Mouse (Mus musculus) megakaryocyte progenitor cell, adult 5-6 weeks (primary cell): ENCODE measurements at regions not wholly inside any gene's neighbourhood (a gene's known extent, or its start where the extent isn't known, plus 50 kb on each side); places are given as distances from the start of the nearest gene placed in this dataset.

Source experiments
- ATAC-seq: replicated peaks from 2 replicates; pipeline ENCODE4 v1.8.0; 2016; ENCODE audit warnings: mild to moderate bottlenecking, moderate TSS enrichment, inconsistent platforms; ENCODE audit not compliant: poor library complexity

GRCm38 (mm10) chr1:191486766-191487165, 83.7 kb upstream of the Ppp2r5a start:
- ATAC-seq: no peak

GRCm38 (mm10) chr1:191484726-191485425, 81.8 kb upstream of the Ppp2r5a start:
- no peak for ATAC-seq

GRCm38 (mm10) chr1:191479906-191480379, 76.9 kb upstream of the Ppp2r5a start:
- peak; percentile 87 for ATAC-seq

- ATAC-seq: no peak
Observed at GRCm38 (mm10) chr1:191472551-191472950, 69.5 kb upstream of the Ppp2r5a start.

- no peak for ATAC-seq
Observed at GRCm38 (mm10) chr1:191471489-191471888, 68.4 kb upstream of the Ppp2r5a start.

- ATAC-seq: 0 out of 2 replicates have a peak, but pooled peaks have one; percentile 21
Observed at GRCm38 (mm10) chr1:191470190-191470985, 67.3 kb upstream of the Ppp2r5a start.

- ATAC-seq: 0 out of 2 replicates have a peak, but pooled peaks have one; percentile 29
Observed at GRCm38 (mm10) chr1:191468837-191469529, 65.9 kb upstream of the Ppp2r5a start.

GRCm38 (mm10) chr1:191466261-191466660, 63.2 kb upstream of the Ppp2r5a start:
- no peak for ATAC-seq

GRCm38 (mm10) chr1:191465723-191466122, 62.7 kb upstream of the Ppp2r5a start:
- no peak for ATAC-seq

GRCm38 (mm10) chr1:191465170-191465569, 62.1 kb upstream of the Ppp2r5a start:
- no peak for ATAC-seq

GRCm38 (mm10) chr1:191461811-191462491, 58.9 kb upstream of the Ppp2r5a start:
- ATAC-seq: no peak

GRCm38 (mm10) chr1:191459066-191459465, 56.0 kb upstream of the Ppp2r5a start:
- no peak for ATAC-seq

- peak; percentile 81 for ATAC-seq
Observed at GRCm38 (mm10) chr1:191458292-191458691, 55.2 kb upstream of the Ppp2r5a start.

- no peak for ATAC-seq
Observed at GRCm38 (mm10) chr1:191457103-191457502, 54.0 kb upstream of the Ppp2r5a start.

- ATAC-seq: no peak
Observed at GRCm38 (mm10) chr1:191454604-191455003, 51.5 kb upstream of the Ppp2r5a start.

- ATAC-seq: no peak
Observed at GRCm38 (mm10) chr1:191453589-191453988, 50.5 kb upstream of the Ppp2r5a start.
